Mouse (Mus musculus): Measurements from ENCODE around the gene Slc7a5. TPM values are rescaled to one million over a fixed set of nuclear protein-coding genes. Genes with fewer than 3 reads are reported as not detected.
A peak's percentile ranks its signal among the peaks of the same experiment; 100 is the strongest.

The Slc7a5 gene
- polyA plus RNA-seq, 1 experiment from 2014 or later, result 18.7 TPM

DNA sequence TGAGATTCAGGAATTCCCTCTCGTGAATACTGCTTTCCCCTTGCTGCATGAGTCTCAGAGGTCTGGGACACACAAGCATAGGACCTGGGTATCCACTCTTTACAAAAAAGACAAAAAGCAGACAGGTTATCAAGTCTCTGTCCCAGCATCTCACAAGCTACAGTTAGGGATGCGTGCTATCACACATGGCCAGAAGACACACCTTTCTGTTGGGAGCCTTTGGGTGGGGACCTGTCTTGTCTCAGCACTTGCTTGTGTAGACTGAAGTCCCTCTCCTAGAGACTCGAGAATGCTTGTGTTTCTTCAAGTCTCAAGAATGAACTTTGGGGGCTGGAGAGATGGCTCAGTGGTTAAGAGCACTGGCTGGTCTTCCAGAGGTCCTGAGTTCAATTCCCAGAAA is 5.3 kb upstream of the Slc7a5 start:
- Histone ChIP-seq H3K4me1 (peaks cover 27% of the 10 kb centered on the region), H3K9me3 (no peaks in the 10 kb centered on the region), H3K27ac (replicated peaks) (no peak overlapping the region), H3K4me3 (no peak overlapping the region), H3K27me3 (replicated peaks; ENCODE audit: low read depth, poor library complexity, severe bottlenecking) (peaks cover 21% of the 10 kb centered on the region), H3K36me3 (replicated peaks) (no peaks in the 10 kb centered on the region)
- WGBS, result 77% methylated on average over 3 of the region's 3 CpGs
- DNase-seq (ENCODE audit: low spot score), result no peak

- Histone ChIP-seq H3K4me1 (peaks cover 35% of the 10 kb centered on the region), H3K27me3 (replicated peaks; ENCODE audit: low read depth, poor library complexity, severe bottlenecking) (peaks cover 21% of the 10 kb centered on the region), H3K9me3 (no peaks in the 10 kb centered on the region), H3K27ac (replicated peaks) (no peak overlapping the region), H3K36me3 (replicated peaks) (no peaks in the 10 kb centered on the region), H3K4me3 (no peak overlapping the region)
- no peak for DNase-seq (ENCODE audit: low spot score)
- 76% methylated on average over 7 of the region's 7 CpGs for WGBS
These were observed 4.5 kb upstream of the Slc7a5 start for GRCm38 (mm10) chr8:121911987-121912386.

DNA sequence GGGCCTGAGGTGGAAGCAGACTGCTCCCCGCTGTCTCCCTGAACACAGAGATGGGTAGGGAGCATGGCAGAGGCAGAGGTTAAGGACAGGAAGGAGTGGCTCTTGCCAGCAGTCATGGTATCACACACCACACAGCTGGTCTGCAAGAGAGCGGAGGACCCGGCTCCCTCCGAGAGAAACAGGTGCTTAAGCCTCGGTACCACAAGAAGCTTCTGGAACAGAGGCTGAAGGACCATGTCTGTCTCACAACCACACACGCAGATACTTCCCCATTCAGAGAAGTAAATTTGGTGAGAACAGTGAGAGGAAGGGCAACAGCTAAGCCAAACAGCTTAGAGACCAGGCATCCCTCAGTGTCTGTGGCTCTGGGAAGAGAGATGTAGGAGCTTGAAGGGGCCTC is 3.9 kb upstream of the Slc7a5 start:
- H3K27me3 ChIP-seq (replicated peaks; ENCODE audit: low read depth, poor library complexity, severe bottlenecking), result peaks cover 21% of the 10 kb centered on the region
- no peak overlapping the region for H3K4me3 ChIP-seq
- no peaks in the 10 kb centered on the region for H3K36me3 ChIP-seq (replicated peaks)
- WGBS, result 90% methylated on average over 6 of the region's 6 CpGs
- no peak for DNase-seq (ENCODE audit: low spot score)
- H3K4me1 ChIP-seq, result peaks cover 40% of the 10 kb centered on the region
- no peaks in the 10 kb centered on the region for H3K9me3 ChIP-seq
- H3K27ac ChIP-seq (replicated peaks), result no peak overlapping the region

DNA sequence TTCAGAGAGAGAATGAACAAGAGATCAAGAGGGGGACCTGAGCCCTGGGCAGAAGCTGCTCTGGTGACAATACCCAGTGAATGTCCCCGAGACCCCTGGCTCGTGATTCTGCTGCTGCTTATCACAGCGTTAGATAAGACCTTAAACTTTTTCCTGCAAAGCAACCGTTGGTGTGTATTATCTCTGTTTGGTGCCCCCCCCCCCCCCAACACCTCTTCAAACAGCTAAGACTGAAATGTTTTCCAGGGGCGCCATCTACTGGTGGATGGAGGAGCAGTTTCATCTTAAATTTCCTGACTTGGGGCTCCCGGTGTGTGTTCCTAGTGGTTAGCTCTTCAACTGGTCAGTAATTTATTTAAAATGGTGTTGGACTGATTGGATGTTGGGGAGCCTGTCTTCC is 2.2 kb upstream of the Slc7a5 start:
- peak; percentile 76 for DNase-seq (ENCODE audit: low spot score)
- Histone ChIP-seq H3K27me3 (replicated peaks; ENCODE audit: low read depth, poor library complexity, severe bottlenecking) (peaks cover 25% of the 10 kb centered on the region), H3K36me3 (replicated peaks) (no peaks in the 10 kb centered on the region), H3K4me3 (no peak overlapping the region), H3K27ac (replicated peaks) (no peak overlapping the region), H3K9me3 (no peaks in the 10 kb centered on the region), H3K4me1 (peaks cover 55% of the 10 kb centered on the region)
- 10% methylated on average over 6 of the region's 6 CpGs for WGBS

DNA sequence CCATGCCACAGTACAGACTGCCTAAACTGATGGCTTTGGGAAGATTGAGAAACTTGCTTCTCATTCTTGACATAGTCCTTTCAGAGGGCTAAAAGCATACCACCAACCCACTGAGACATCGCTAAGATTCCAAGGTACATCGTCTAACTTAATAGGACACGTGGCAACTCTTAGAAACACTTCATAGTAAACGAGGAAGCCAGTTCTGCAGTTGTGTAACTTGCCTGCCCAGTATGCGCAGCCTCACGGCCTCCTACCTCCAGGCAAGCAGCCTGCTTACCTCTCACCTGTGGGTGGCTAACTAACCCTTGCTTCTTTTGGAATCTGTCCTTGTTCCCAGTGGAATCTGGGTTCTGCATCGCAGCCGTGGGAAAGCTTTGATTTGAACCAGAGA is 1.7 kb upstream of the Slc7a5 start:
- no peaks in the 10 kb centered on the region for H3K9me3 ChIP-seq
- DNase-seq (ENCODE audit: low spot score), result no peak
- peaks cover 25% of the 10 kb centered on the region for H3K27me3 ChIP-seq (replicated peaks; ENCODE audit: low read depth, poor library complexity, severe bottlenecking)
- H3K4me1 ChIP-seq, result peaks cover 55% of the 10 kb centered on the region
- H3K27ac ChIP-seq (replicated peaks), result no peak overlapping the region
- 70% methylated on average over 8 of the region's 8 CpGs for WGBS
- H3K4me3 ChIP-seq, result no peak overlapping the region
- H3K36me3 ChIP-seq (replicated peaks), result no peaks in the 10 kb centered on the region

GRCm38 (mm10) chr8:121908378-121909147 is 1.1 kb upstream of the Slc7a5 start:
- H3K4me1 ChIP-seq, result peaks cover 58% of the 10 kb centered on the region
- 63% methylated on average over 8 of the region's 8 CpGs for WGBS
- H3K9me3 ChIP-seq, result no peaks in the 10 kb centered on the region
- no peak overlapping the region for H3K27ac ChIP-seq (replicated peaks)
- H3K36me3 ChIP-seq (replicated peaks), result no peaks in the 10 kb centered on the region
- DNase-seq (ENCODE audit: low spot score), result no peak
- peak overlapping the region; percentile 85 for H3K4me3 ChIP-seq
- H3K27me3 ChIP-seq (replicated peaks; ENCODE audit: low read depth, poor library complexity, severe bottlenecking), result peaks cover 25% of the 10 kb centered on the region

- Histone ChIP-seq H3K4me1 (peaks cover 72% of the 10 kb centered on the region), H3K27ac (replicated peaks) (peak overlapping the region; percentile 82), H3K4me3 (peak overlapping the region; percentile 85), H3K36me3 (replicated peaks) (no peaks in the 10 kb centered on the region), H3K27me3 (replicated peaks; ENCODE audit: low read depth, poor library complexity, severe bottlenecking) (peaks cover 25% of the 10 kb centered on the region), H3K9me3 (no peaks in the 10 kb centered on the region)
- under 1% methylated on average over 72 of the region's 72 CpGs for WGBS
- DNase-seq (ENCODE audit: low spot score), result peak; percentile 65
These were observed 667 bp downstream of the Slc7a5 start for GRCm38 (mm10) chr8:121906542-121907512.

- 52% methylated on average over 5 of the region's 5 CpGs for WGBS
- Histone ChIP-seq H3K36me3 (replicated peaks) (no peaks in the 10 kb centered on the region), H3K27ac (replicated peaks) (no peak overlapping the region), H3K4me1 (peaks cover 82% of the 10 kb centered on the region), H3K9me3 (no peaks in the 10 kb centered on the region), H3K4me3 (peak overlapping the region; percentile 85), H3K27me3 (replicated peaks; ENCODE audit: low read depth, poor library complexity, severe bottlenecking) (peaks cover 17% of the 10 kb centered on the region)
- DNase-seq (ENCODE audit: low spot score), result no peak
These were observed 1.6 kb downstream of the Slc7a5 start for GRCm38 (mm10) chr8:121905864-121906263.

GRCm38 (mm10) chr8:121905420-121905819 is 2.1 kb downstream of the Slc7a5 start:
- Histone ChIP-seq H3K36me3 (replicated peaks) (no peaks in the 10 kb centered on the region), H3K4me1 (peaks cover 83% of the 10 kb centered on the region), H3K9me3 (no peaks in the 10 kb centered on the region), H3K27ac (replicated peaks) (no peak overlapping the region), H3K4me3 (peak overlapping the region; percentile 85), H3K27me3 (replicated peaks; ENCODE audit: low read depth, poor library complexity, severe bottlenecking) (peaks cover 17% of the 10 kb centered on the region)
- 64% methylated on average over 1 of the region's 1 CpGs for WGBS
- no peak for DNase-seq (ENCODE audit: low spot score)

DNA sequence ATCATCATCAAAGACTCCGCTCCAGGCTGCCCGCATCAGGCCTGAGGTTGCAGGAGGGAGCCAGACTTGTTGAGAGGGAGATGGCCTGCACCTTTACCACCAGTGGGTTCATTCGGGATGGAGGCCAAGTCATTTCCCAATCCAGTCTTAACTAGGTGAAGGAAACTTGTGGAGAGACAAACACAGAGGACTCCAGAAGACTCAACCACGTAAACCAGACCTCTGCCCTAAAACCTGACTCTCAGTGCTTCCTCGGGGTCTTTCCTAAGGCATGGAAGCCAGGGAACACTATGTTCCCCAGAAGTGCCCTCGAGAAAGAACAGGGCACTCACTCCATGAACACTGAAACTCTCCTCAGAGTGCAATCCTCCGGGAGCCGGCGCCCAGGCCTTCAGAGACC is 2.5 kb downstream of the Slc7a5 start:
- no peak for DNase-seq (ENCODE audit: low spot score)
- peaks cover 17% of the 10 kb centered on the region for H3K27me3 ChIP-seq (replicated peaks; ENCODE audit: low read depth, poor library complexity, severe bottlenecking)
- H3K9me3 ChIP-seq, result no peaks in the 10 kb centered on the region
- H3K27ac ChIP-seq (replicated peaks), result no peak overlapping the region
- WGBS, result 86% methylated on average over 9 of the region's 9 CpGs
- H3K36me3 ChIP-seq (replicated peaks), result no peaks in the 10 kb centered on the region
- peaks cover 83% of the 10 kb centered on the region for H3K4me1 ChIP-seq
- H3K4me3 ChIP-seq, result no peak overlapping the region

DNA sequence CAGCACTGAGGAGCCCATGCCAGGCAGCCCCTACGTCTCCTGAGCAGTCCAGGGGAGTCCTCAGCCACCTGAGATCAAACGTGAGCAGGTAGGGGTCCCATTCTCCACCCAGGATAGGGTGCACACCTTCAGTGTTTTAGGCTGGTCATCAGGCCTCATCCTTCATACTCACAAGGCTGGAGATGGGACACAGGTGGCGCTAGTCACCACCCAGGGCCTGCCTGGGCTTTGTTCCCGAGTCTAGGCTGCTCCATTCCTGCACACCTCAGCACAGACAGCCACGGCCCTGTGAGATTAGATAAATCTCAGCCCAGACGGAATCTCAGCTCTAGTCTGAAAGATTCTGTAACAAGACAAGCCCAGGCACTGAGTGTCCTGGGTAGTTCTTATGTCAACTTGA is 3.5 kb downstream of the Slc7a5 start:
- no peak for DNase-seq (ENCODE audit: low spot score)
- 73% methylated on average over 6 of the region's 6 CpGs for WGBS
- Histone ChIP-seq H3K9me3 (no peaks in the 10 kb centered on the region), H3K36me3 (replicated peaks) (no peaks in the 10 kb centered on the region), H3K27me3 (replicated peaks; ENCODE audit: low read depth, poor library complexity, severe bottlenecking) (peaks cover 12% of the 10 kb centered on the region), H3K4me3 (no peak overlapping the region), H3K27ac (replicated peaks) (no peak overlapping the region), H3K4me1 (peaks cover 88% of the 10 kb centered on the region)

DNA sequence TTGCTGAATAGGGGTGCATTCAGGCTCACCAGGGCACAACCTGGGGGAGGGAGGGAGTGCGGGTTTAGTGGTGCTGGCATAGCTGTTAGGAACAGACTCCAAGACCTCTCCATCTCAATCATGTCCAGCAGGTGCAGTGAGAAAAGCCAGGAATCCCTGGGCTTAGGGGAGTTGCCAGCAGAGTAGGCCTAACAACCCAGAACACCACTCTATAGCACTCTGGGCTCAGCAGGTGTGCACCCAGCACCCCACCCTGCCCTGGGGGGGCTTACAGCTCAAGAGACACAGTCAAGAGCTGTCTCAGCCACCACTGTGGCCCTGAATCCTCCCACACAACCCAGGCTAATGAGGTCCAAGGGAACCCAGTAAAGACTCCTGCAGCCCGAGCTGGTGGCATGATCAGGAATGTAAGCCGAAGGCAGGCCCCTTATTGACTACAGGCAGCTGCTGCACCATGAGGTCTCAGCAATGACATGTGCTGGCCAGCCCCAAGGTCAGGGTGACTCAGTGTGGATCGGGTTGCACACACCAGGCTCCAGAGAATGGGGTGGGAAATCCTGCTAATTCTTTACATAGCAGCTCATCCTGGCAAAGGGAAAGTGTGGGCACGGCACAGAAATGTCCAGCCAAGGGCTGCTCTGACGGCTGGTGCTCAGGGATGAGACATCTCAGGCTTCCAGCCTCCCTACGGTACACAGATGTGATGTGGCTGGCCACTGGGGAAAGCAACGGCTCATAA is 5.8 kb downstream of the Slc7a5 start:
- H3K9me3 ChIP-seq, result no peaks in the 10 kb centered on the region
- peak; percentile 40 for DNase-seq (ENCODE audit: low spot score)
- peaks cover 89% of the 10 kb centered on the region for H3K4me1 ChIP-seq
- H3K27me3 ChIP-seq (replicated peaks; ENCODE audit: low read depth, poor library complexity, severe bottlenecking), result 0 out of 2 replicates have a peak, but pooled peaks cover 9% of the 10 kb centered on the region
- H3K27ac ChIP-seq (replicated peaks), result peak overlapping the region; percentile 67
- 50% methylated on average over 8 of the region's 8 CpGs for WGBS
- no peaks in the 10 kb centered on the region for H3K36me3 ChIP-seq (replicated peaks)
- no peak overlapping the region for H3K4me3 ChIP-seq
